Mouse (Mus musculus) neural tube, embryonic 13.5 days (tissue): ENCODE data around the gene Vps13a. TPM values are rescaled to one million over a fixed set of nuclear protein-coding genes. Genes with fewer than 3 reads are reported as not detected.

Source experiments
- polyA plus RNA-seq: library from polyadenylated mRNA; unstranded; fragments of >200 nt; fragmentation: Nextera tagmentation; extraction: Ambion mirVana; gene quantifications from 2 replicates; pipeline ENCODE4 v1.2.1, GENCODE M21; 2015

The Vps13a gene
- polyA plus RNA-seq, 1 experiment from 2014 or later = 6.0 TPM

Other genes with a start within 250 kb of the Vps13a start
- gene Foxb2, start 92.9 kb upstream of the Vps13a start, polyA plus RNA-seq = not detected in 2 replicates
- gene Prune2, start 175.2 kb upstream of the Vps13a start, polyA plus RNA-seq = 7.2 and 8.4 TPM in 2 replicates